Mouse (Mus musculus) monocyte, adult 2 months (primary cell): ENCODE measurements around the gene Gdf15.

Experiments
- DNase-seq, 2 experiments: peaks; one replicate each; pipeline ENCODE4 v3.0.0; 2022; ENCODE audit warnings: low spot score in 2 of 2, low read depth in 1 of 2

Gene Gdf15

DNA sequence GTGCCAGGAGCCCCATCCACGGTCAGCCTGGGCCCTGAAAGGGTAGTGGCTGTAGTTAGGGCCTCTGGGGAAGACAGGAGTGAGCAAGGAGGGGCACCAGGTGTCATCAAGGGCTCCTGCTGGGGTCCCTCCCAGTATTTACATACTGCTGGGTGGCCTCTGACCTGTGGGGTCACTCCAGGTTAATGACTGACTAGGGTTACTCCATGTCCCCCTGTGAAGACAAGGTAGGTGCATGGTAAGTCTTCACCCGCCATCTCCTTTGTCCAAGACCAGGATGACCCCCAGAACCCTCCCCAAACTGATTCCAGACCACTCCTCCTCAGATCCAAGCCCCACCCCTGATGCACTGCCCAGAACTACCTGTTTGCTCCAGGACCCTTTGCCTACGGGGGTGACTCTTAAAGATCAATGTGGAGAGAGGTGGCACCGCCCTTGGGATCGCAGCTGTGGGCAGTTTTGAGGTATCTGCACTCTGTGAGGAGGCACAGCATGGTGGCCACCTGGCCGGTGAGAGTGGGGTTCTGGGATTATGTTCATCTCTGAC is at the start of gene Gdf15:
Gene Gdf15, minus strand, starts transcription at position 111 of the 547 bp plus-strand sequence.
- no peak for DNase-seq

DNA sequence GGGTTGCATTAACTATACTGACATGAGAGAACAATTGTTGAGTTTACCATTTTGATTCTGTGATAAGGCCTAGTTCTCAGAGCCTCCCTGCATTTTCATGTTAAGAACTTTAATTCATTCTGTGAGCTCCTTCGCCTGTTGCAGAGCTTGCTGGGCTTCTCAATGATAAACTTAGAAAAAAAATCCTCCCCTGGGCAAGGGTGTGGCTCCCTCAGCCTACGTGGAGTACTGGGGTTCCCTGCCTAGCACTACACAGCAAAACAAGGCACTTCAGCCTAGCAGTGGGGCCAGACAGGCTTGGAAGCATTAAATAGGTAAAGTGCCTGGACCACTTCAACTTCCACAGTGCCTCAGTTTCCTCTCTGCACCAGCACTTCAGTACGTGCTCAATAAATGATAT is 49.2 kb upstream of the Gdf15 start:
- no peak for DNase-seq

DNA sequence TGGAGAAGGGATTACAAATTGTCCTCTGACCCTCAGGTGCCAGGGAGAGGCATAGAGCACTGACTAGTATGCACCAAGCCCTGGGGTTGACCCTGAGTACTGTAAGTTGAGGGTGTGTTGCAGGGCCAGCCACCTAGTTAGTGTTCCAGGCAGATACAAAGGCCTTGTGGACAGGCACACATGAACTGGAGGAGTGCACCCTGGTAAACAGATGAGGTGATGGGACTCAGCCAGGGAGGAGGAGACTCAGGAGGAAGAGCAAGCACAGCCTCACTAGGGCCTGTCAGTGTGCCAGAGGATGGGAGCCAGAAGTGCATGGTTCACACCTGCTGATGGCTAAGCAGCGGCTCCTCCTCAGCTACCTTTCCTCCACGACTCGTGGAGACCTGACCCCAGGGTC is 47.8 kb upstream of the Gdf15 start:
- DNase-seq, result no peak

DNA sequence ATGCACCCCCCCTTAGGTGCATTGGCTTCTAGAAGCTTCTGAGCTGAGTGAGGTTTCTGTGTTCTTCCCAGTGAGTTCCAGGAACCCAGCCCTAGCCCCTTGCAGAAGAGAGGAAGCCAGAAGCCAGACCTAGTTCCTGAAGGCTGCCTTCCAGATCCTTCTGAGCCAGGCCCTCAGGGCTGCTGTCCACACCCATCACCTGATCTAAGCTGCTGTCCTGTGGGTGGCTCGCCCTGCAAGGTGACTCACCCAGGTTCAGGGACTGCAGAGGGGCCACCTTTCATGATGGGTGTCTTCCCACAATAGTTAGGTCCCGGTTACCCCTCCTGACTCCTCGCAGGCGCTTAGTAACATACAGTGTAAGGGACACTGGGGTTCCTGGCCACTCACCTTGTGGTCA is 47.1 kb upstream of the Gdf15 start:
- DNase-seq, result no peak

DNA sequence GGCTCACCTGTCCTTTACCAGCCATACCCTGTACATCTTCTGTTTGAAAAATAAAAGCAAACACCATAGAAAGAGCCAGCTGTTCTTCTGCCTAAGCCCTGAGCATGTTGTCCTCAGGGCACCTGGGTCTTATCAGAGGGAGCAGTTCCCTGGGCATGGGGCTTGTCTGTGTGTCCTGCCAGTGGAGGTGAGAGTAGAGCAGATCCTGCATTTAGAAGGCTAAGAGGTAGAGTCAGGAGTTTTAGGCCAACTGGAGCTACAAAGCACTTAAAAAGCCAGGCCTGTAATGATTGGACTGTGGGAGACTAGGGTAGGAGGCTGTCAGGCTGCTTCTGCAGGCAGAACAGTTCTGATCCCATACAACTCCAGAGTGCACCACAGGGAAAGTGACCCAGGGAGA is 46.4 kb upstream of the Gdf15 start:
- no peak for DNase-seq

DNA sequence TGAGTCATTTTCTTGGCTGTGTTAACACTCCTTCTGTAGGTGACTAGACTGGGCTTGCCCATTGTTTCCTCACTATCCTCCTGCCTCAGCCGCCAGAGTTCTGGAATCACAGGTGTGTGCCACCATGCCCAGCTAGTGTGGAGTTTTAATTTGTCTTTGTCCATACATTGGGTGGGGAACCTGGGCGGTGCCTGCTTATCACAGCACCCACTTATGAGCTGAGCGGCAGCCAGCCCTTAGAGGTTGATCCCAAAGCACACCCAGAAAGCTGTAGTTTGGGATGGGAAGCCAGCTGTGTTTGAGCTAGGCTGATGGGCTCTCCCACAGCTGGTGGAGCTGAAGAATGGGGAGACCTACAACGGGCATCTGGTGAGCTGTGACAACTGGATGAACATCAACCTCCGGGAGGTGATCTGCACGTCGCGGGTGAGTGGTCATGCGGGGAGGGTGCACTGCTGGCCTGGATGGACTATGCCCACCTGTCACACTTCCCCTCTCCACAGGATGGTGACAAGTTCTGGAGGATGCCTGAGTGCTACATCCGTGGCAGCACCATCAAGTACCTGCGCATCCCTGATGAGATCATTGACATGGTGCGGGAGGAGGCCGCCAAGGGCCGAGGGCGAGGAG is 45.3 kb upstream of the Gdf15 start:
- DNase-seq, result no peak

DNA sequence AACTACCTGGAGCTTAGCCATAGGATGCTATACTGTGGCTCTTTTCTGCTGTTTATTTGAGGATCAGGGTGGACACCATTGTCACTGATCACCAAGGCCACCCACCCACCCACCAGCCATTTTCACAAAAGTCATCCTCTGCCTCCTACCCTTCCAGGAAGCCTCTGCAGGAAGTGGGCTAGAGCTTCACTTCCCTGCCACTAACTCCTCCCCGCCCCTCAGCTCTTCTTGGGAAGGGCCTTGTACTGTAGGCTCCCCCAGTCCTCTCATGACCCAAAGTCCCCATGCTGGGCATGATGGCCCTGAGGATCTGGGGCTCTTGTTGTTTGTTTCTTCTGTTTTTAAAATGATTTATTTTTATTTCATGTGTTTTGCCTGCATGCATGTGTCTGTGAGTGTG is 43.1 kb upstream of the Gdf15 start:
- no peak for DNase-seq

DNA sequence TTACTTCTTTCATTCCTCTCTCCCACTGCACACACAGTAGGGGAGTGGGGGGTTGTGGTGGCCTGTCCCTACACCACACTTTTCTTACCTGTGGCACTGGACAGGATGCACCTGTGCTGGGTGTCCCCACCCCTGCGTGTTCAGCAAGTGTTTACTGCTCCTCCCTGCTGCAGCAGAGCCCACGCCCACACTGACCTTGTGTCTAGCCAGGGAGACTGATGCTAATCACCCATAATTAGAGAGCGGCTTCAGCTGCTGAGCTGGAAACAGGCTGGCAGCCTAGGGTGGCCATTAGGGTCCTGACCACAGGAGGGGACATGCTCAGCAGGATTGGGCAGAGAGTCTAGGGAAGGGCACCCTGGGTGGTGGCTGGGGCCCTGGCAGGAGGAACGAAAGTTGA is 42.5 kb upstream of the Gdf15 start:
- no peak for DNase-seq

DNA sequence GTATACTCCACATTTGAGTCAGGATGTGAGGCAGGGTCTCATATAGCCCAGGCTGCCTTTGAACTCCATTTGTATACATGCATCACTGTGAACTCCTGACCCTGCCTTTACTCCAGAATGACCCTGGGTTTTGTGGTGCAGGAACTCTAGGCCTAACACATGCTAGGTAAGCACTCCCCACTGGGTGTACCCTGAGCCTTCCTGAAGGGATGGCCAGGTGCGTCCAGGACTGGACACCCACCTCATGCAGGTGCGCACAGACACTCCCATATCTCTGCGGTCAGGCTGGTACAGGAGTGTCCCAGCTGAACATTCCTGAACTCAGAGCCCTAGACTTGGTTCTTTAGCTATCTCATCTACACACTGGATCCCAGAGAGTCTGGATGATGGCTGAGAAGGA is 41.9 kb upstream of the Gdf15 start:
- DNase-seq, result no peak

DNA sequence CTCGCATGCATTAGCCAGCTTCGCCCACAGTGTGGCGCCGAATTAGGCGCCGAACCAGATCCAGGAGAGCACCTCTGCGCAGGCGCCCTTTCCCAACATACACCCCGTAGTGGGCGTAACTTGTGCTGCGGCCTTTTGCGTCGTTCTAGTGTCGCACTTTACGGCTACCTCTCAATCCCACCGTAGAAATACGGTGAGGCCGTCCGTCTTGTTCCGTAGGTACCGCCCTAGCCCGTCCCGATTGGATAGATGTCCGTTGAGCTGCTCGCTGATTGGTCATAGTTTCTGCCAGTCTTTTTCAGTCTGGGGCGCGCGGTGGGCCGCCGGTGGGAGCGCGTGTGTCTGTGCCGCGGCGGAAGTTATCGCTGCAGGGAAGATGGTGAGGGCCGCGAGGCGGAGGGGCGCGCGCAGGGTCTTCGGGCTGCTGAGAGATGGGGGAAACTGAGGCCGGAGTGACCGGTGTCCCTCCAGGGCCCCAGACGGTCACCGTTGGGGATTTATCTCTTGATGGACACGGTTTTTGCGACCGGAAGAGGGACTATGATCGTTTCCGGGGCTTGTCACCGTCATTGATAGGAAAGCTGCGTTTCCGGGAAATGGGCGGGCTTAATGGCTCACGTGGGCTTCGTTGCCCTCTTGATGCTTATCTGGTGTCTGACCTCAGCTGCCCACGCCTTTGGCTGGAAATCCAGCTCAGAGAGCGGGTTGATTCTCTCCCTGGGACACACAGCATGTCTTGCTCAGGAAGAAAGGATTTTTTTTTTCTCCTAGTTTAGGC is 41.0 kb upstream of the Gdf15 start, which contains the start of gene Lsm4:
Gene Lsm4, plus strand, starts transcription at position 170 of the 778 bp plus-strand sequence.
- peak; percentile 92 for DNase-seq

DNA sequence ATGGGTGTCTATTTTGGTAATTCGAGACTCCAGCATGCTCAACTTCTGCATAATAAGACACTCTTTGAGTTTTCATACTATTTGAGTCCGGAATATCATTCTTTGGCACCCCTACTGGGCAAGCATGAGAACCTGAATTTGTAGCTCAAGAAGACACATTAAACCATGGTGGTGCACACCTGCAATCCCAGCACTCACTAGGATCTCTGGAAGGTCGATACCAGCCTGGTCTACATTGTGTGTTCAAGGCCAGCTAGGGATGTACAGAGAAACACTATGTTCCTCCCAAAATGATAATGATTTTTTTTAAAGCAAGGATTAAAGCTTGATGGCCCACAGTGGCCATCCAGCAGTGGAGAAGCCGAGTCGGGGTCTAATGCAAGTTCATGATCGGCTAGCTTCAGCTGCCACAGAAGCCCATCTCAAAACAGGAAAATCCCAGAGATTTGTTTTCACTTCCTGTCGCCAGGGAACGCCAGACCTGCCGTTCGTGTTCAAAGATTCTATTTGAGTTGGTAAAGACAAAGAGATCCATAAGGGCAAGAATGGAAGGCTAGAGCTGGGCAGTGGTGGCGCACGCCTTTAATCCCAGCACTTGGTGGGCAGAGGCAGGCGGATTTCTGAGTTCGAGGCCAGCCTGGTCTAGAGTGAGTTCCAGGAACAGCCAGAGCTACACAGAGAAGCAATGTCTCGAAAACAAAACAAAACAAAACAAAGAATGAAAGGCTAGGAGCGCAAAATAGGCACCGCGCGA is 40.2 kb upstream of the Gdf15 start:
- no peak for DNase-seq

DNA sequence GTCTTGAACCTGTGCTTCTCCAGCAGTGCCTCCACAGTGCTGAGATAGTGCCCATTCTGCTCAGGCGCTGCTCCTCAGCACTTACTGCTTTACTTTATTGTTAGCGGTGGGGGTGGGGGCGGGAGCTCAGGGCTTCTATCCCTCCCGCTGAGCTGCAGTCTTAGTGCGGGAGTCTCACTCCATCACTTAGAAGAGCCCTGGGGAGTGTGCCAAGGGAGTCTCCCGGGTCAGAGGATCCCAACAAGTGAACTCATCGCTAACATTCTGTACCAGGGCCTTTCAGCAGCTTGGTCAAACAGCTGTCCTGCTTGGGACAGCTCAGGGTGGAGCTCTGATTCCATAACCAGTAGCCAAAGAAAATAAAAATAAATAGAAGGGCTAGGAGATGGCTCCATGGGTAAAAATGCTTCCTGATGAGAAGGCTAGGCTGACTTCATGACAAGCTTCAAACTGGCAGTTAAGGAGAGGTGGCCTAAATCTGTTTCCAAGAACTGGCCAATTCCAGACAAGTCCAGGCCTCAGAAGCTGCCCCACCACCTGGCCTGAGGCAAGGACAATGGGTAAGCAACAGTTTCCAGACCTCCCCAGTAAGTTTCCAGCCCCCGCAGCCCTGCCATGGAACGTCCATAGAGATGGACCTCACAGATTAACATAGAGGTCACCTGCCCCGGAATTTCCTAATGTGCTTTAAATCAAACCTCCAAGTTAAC is 39.5 kb upstream of the Gdf15 start:
- DNase-seq, result no peak

DNA sequence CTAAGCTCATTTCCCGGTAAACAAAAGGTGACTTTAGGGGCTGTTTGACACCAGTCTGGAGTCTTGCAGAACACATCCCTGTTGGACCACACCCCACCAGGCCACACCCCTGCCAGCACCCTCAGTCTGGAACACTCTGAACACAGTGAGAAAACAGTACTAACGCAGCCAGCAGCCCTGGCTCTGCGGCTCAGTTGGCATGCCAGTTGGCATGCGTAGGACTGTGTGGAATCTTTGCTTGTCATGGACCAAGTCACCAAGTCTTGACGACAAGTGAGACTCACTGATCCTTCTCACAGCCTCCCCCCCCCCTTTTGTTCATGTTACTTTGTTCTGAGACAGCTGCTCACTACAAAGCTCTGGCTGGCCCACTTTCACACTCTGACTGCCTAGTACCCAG is 34.8 kb upstream of the Gdf15 start:
- DNase-seq, result no peak

DNA sequence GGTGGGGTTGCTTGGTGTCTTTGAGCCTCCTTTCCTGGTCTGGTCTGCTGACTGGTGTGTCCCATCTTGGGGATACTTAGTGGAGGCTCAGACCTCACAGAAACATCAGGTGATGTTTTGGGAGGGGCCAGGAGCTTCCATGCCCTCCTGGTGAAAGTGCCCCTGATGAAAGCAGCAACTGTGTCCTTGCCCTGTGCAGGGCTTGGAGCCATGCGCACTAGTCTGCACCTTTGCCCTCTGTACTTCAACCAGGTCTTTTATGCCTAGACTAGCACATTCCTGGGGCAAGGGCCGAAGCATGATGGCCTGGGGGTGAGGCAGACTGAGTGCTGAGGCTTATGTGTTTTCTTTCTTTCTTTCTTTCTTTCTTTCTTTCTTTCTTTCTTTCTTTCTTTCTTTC is 33.3 kb upstream of the Gdf15 start:
- no peak for DNase-seq

DNA sequence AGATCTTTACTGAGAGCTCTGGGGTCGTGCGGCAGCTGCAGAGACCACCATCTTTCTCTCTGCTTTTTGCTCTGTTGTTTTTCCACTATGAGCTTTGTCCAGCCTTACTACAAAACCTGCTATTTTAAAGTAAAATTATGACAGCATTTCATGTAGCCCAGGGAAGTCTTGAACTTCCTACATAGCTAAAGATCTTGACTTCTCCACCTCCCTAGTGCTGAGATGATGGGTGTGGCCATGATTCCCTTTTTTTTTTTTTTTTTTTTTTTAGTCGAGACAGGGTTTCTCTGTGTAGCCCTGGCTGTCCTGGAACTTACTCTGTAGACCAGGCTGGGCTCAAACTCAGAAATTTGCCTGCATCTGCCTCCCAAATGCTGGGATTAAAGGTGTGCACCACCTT is 32.4 kb upstream of the Gdf15 start:
- DNase-seq, result no peak

DNA sequence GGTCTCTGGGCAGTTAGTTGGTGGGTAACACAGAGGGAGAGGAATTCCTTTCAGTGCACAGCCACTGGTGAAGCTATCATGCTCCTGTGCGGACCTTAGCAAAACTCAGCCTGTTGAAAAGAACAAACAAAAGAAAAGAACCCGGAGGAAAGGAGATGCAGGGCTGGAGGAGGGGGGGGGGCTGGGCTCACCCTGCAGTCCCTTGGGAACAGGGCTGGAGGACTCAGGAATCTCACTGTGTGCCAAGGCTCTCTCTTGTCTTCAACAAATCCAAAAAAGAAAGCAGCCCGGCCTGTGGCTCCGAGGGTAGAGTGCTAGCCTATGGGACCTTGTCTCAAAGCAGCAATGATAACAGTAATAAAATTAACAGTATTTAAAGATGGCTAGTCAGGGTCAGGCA is 31.4 kb upstream of the Gdf15 start:
- no peak for DNase-seq

DNA sequence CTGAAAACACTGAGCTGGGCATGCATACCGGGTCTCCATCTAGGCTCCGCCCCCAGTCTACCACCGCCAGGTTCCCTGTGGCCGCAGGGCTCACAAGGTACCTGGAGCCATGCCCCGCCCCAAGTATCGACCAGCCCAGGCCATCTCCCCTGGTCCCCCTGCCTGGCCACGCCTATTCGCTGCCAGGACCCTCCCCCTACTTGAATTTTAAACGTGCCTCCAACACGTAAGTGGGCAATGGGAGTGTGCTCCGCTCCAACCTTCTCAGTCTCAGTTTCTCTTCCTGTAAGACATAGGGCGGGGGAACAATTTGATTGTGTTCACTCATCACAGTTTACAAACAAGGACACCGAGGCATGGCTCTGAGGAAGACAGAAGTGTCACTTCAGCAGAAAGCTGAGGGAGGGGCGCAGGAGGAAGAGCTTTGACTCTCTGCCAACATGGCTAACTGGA is 28.0 kb upstream of the Gdf15 start, which contains the start of gene Pgpep1:
Gene Pgpep1, minus strand, starts transcription at position 116 of the 453 bp plus-strand sequence.
- DNase-seq, result no peak

DNA sequence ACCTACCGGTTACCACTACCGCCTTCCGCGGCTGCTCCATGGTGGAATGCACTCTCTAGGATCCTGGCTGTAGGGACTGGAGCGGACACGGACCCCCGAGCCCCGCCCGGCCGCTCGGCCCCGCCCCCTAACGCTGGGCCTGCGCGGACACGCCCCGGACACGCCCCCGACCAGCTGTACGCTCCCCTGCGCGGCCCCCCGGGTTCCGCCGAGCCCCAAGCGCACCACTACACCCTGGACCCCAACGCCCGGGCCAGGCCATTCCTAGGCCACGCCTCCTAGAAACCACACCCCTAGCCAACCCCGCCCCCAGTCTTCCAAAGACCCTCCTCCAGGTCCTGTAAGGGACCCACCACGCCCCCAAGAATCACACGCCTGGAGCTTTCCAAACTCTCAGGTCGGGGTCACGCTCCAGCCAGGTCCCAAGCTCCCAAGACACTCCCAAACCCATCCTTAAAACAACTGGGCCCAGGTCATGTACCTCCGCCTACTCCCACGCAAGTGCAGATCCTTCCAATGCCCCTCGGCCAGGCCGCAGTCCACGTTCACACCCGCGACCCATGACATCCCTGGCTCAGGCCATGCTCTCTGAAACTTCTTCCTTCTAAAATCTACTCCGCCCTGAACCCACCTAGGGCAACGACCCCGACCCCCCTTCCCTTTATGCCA is 27.5 kb upstream of the Gdf15 start:
- peak in 1 of 2 experiments; percentile 40 for DNase-seq

DNA sequence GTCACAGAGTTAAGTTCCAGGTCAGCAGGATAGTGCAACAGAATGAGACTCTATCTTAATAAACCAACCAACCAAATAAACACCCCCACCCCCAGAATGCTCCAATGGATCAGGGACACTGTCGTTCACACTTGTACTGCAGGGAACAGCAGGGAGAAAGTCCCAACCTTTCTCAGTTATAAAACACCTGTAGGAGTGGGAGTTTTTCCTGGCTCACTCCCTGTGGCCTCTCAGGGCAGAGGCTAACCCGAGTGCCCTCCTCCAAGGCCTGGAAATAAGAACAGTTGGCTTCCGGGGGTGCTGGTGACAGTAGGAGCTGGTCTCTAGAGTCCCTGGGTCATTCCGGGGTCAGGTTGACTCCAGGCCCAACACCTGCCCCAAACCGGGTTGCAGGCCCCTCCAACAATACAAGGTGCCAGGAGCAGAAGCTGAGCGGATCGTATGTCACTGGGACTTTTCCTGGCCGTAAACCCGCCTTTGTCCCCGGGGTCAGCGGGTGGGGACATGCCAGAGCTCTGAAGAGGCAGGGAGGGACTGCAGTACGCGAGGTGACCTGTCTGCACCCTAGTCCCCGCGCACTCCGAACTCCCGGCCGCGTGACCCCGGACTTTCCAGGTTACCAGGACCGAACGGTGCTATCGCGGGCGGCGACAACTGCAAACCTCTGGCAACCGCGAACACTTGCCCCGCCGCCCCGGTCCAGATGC is 26.8 kb upstream of the Gdf15 start:
- no peak for DNase-seq

DNA sequence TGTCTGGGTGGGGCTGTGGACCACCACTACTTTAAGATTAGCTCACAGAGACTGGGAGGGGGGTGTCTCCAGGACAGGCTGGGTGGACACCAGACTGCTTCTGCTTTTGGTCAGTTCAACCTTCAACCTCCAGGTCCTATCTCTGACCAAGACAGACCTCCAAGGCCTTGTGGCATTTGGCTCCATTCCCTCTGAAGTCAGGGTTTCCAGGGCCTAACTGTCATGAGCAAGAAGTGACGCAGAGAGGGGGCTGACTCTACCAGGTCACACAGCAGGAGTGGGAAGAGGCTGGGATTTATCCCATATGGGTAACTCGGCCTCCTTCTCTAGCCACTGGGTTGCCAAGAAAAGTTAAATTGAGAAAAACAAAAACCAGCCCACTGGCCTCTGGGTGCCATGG is 25.5 kb upstream of the Gdf15 start:
- no peak for DNase-seq
